8 mouse cellular contexts compared by ENCODE assay signal in genomic region chr7:13035211-13035855, GRCm38 (mm10). TPM values are rescaled to one million over a fixed set of nuclear protein-coding genes. Genes with fewer than 3 reads are reported as not detected.
DNase-seq lines count a peak whose midpoint lies in the region; ATAC-seq lines count a peak whose summit lies in the region.

No protein-coding gene starts in this region.

- peak overlapping the region; percentile 72 for H3K27ac ChIP-seq in forebrain, embryonic 16.5 days (ENCODE audit: low read length)
- peak overlapping the region; percentile 89 for H3K27ac ChIP-seq in midbrain, embryonic 10.5 days (replicated peaks)

- no peak overlapping the region for H3K4me3 ChIP-seq in forebrain, embryonic 16.5 days (replicated peaks; ENCODE audit: low read length)
- H3K4me3 ChIP-seq in midbrain, embryonic 10.5 days = peak overlapping the region; percentile 77

- H3K4me2 ChIP-seq in forebrain, embryonic 16.5 days (ENCODE audit: low read length) = peak overlapping the region; percentile 91

- peaks cover 27% of the 10 kb centered on the region for H3K36me3 ChIP-seq in forebrain, embryonic 16.5 days (ENCODE audit: control insufficient read depth, insufficient read depth)
- peaks cover 52% of the 10 kb centered on the region for H3K36me3 ChIP-seq in midbrain, embryonic 10.5 days

- 78% methylated on average over 17 of the region's 17 CpGs for WGBS in forebrain, embryonic 16.5 days
- 90% methylated on average over 17 of the region's 17 CpGs for WGBS in midbrain, embryonic 10.5 days

- no peak overlapping the region for H3K9ac ChIP-seq in forebrain, embryonic 16.5 days (replicated peaks; ENCODE audit: low read depth, low read length)

- no peak for ATAC-seq in forebrain, embryonic 16.5 days

- intact Hi-C loops in left cerebral cortex, postnatal 4 days (cut with DNase I) = no loop called here
- intact Hi-C loops in left cerebral cortex, postnatal 36 days (cut with DNase I) = loop anchor here (10.0 kb wide), 1 partner anchor 221 kb away; the partner anchor contains the start of gene Zfp329

- peaks cover 38% of the 10 kb centered on the region for H3K4me1 ChIP-seq in forebrain, embryonic 16.5 days (replicated peaks; ENCODE audit: control insufficient read depth, insufficient read depth, low read length)
- peaks cover 68% of the 10 kb centered on the region for H3K4me1 ChIP-seq in midbrain, embryonic 10.5 days

- peak; percentile 43 for DNase-seq in left cerebral cortex, postnatal 4 days
- DNase-seq in left cerebral cortex, postnatal 36 days (ENCODE audit: low spot score in 2 of 2) = no peak
- DNase-seq in cerebellum, postnatal 14 days = peak; percentile 55 to 68
- DNase-seq in midbrain, embryonic 10.5 days (ENCODE audit: low spot score) = no peak
- no peak for DNase-seq in right cerebral cortex, adult 2 months (ENCODE audit: low spot score in 2 of 2)
- DNase-seq in embryo, embryonic 10 days (ENCODE audit: low spot score) = no peak
- DNase-seq in ovary, postnatal 10 days (ENCODE audit: low spot score) = no peak

- H3K9me3 ChIP-seq in forebrain, embryonic 16.5 days (ENCODE audit: control insufficient read depth, low read length) = no peaks in the 10 kb centered on the region
- H3K9me3 ChIP-seq in midbrain, embryonic 10.5 days (replicated peaks) = no peaks in the 10 kb centered on the region

- no peaks in the 10 kb centered on the region for H3K27me3 ChIP-seq in forebrain, embryonic 16.5 days (replicated peaks; ENCODE audit: control insufficient read depth, insufficient read depth, low read length)
- peaks cover 1% of the 10 kb centered on the region; the same call in 1 of the 2 replicates for H3K27me3 ChIP-seq in midbrain, embryonic 10.5 days (ENCODE audit: low read depth, poor library complexity, severe bottlenecking)

RNA-seq across cellular contexts. Expression of gene Chmp2a, which starts 0.7 kb away (rescaled TPM):
- 100 to 1,000 TPM; 120 to 122 TPM for total RNA-seq in left cerebral cortex, postnatal 4 days (2021)
- 100 to 1,000 TPM; 124 to 136 TPM for total RNA-seq in left cerebral cortex, postnatal 36 days (2021)
- polyA plus RNA-seq in forebrain, embryonic 16.5 days (2015; fragmentation: Nextera tagmentation; extraction: Ambion mirVana) = 170 and 175 TPM in 2 replicates
- 113 and 133 TPM in 2 replicates for polyA plus RNA-seq in midbrain, embryonic 10.5 days (2016; fragmentation: Nextera tagmentation; extraction: Ambion mirVana)

RNA-seq across cellular contexts. Expression of gene Ube2m, which starts 2.7 kb away (rescaled TPM):
- total RNA-seq in left cerebral cortex, postnatal 4 days (2021) = 100 to 1,000 TPM; 198 to 213 TPM
- 100 to 1,000 TPM; 210 to 252 TPM for total RNA-seq in left cerebral cortex, postnatal 36 days (2021)
- 66.8 and 67.7 TPM in 2 replicates for polyA plus RNA-seq in forebrain, embryonic 16.5 days (2015; fragmentation: Nextera tagmentation; extraction: Ambion mirVana)
- 84.5 and 103 TPM in 2 replicates for polyA plus RNA-seq in midbrain, embryonic 10.5 days (2016; fragmentation: Nextera tagmentation; extraction: Ambion mirVana)

RNA-seq across cellular contexts. Expression of gene Mzf1, which starts 19.2 kb away (rescaled TPM):
- 10 to 100 TPM; 13.7 to 17.3 TPM for total RNA-seq in left cerebral cortex, postnatal 4 days (2021)
- 10 to 100 TPM; 12.2 to 15.8 TPM for total RNA-seq in left cerebral cortex, postnatal 36 days (2021)
- 6.7 and 10.6 TPM in 2 replicates for polyA plus RNA-seq in forebrain, embryonic 16.5 days (2015; fragmentation: Nextera tagmentation; extraction: Ambion mirVana)
- 3.3 and 4.5 TPM in 2 replicates for polyA plus RNA-seq in midbrain, embryonic 10.5 days (2016; fragmentation: Nextera tagmentation; extraction: Ambion mirVana)

RNA-seq across cellular contexts. Expression of gene Zbtb45, which starts 25.5 kb away (rescaled TPM):
- total RNA-seq in left cerebral cortex, postnatal 4 days (2021) = 10 to 100 TPM; 35.1 to 36.6 TPM
- total RNA-seq in left cerebral cortex, postnatal 36 days (2021) = 10 to 100 TPM; 35.8 to 36.5 TPM
- polyA plus RNA-seq in forebrain, embryonic 16.5 days (2015; fragmentation: Nextera tagmentation; extraction: Ambion mirVana) = 43.0 and 44.1 TPM in 2 replicates
- 32.7 and 36.4 TPM in 2 replicates for polyA plus RNA-seq in midbrain, embryonic 10.5 days (2016; fragmentation: Nextera tagmentation; extraction: Ambion mirVana)

RNA-seq across cellular contexts. Expression of gene Trim28, which starts 36.4 kb away (rescaled TPM):
- total RNA-seq in left cerebral cortex, postnatal 4 days (2021) = 100 to 1,000 TPM; 412 to 415 TPM
- 100 to 1,000 TPM; 199 to 217 TPM for total RNA-seq in left cerebral cortex, postnatal 36 days (2021)
- 230 and 237 TPM in 2 replicates for polyA plus RNA-seq in forebrain, embryonic 16.5 days (2015; fragmentation: Nextera tagmentation; extraction: Ambion mirVana)
- polyA plus RNA-seq in midbrain, embryonic 10.5 days (2016; fragmentation: Nextera tagmentation; extraction: Ambion mirVana) = 349 and 398 TPM in 2 replicates

Comparison
In these comparisons a context has a peak if more than half of its experiments do, and no peak if none do; other contexts are left out.
1. DNase-seq: peak in left cerebral cortex, postnatal 4 days (single experiment) and cerebellum, postnatal 14 days (2 of 2); none in left cerebral cortex, postnatal 36 days (0 of 2), midbrain, embryonic 10.5 days (single experiment), right cerebral cortex, adult 2 months (0 of 2), embryo, embryonic 10 days (single experiment) and ovary, postnatal 10 days (single experiment).